Mouse (Mus musculus) forebrain, embryonic 15.5 days (tissue): ENCODE data around the gene Dusp3. TPM values are rescaled to one million over a fixed set of nuclear protein-coding genes. Genes with fewer than 3 reads are reported as not detected.
A peak's percentile ranks its signal among the peaks of the same experiment; 100 is the strongest.

Experiments
- ATAC-seq: fragments of 200-750 bp; cut with Nextera tagmentation; replicated peaks from 2 replicates; pipeline ENCODE4 v1.8.0; 2017; ENCODE audit warnings: mild to moderate bottlenecking, moderate TSS enrichment, moderate library complexity
- H3K27ac ChIP-seq: fragments of 300-500 bp; sonication (generic); replicated peaks from 2 replicates; pipeline ENCODE4 v1.5.1; 2015; ENCODE audit warnings: mild to moderate bottlenecking, inconsistent platforms
- H3K27me3 ChIP-seq: fragments of 300-500 bp; sonication (generic); 2 replicates; pipeline ENCODE4 v1.6.1; 2015; ENCODE audit warnings: inconsistent platforms
- H3K36me3 ChIP-seq: fragments of 300-500 bp; sonication (generic); 2 replicates; pipeline ENCODE4 v1.6.1; 2015; ENCODE audit warnings: mild to moderate bottlenecking, inconsistent platforms
- H3K4me1 ChIP-seq: fragments of 300-500 bp; sonication (generic); 2 replicates; pipeline ENCODE4 v1.6.1; 2015; ENCODE audit warnings: inconsistent platforms
- H3K4me2 ChIP-seq: fragments of 300-500 bp; sonication (generic); replicated peaks from 2 replicates; pipeline ENCODE4 v1.6.1; 2015; ENCODE audit warnings: mild to moderate bottlenecking, inconsistent platforms
- H3K4me3 ChIP-seq: fragments of 300-500 bp; sonication (generic); 2 replicates; pipeline ENCODE4 v1.5.1; 2015; ENCODE audit warnings: mild to moderate bottlenecking, inconsistent platforms
- H3K9ac ChIP-seq: fragments of 300-500 bp; sonication (generic); replicated peaks from 2 replicates; pipeline ENCODE4 v1.6.1; 2015; ENCODE audit warnings: mild to moderate bottlenecking, inconsistent platforms
- H3K9me3 ChIP-seq: fragments of 300-500 bp; sonication (generic); 2 replicates; pipeline ENCODE4 v1.6.1; 2016; ENCODE audit warnings: inconsistent platforms
- WGBS: fragments of 180-500 bp; shearing (Covaris S2); methylation state at CpG from one replicate; pipeline ENCODE4 v1.1.7; 2015; ENCODE audit warnings: mixed read lengths; 5-methylcytosine and 5-hydroxymethylcytosine counted together
- polyA plus RNA-seq: library from polyadenylated mRNA; unstranded; fragments of >200 nt; fragmentation: Nextera tagmentation; extraction: Ambion mirVana; gene quantifications from 2 replicates; pipeline ENCODE4 v1.2.1, GENCODE M21; 2015

Dusp3 gene
- polyA plus RNA-seq, 1 experiment from 2014 or later = 13.0 TPM

- Histone ChIP-seq H3K4me2 (peak overlapping the region; percentile 70), H3K9ac (peak overlapping the region; percentile 77), H3K9me3 (no peaks in the 10 kb centered on the region), H3K4me3 (peak overlapping the region; percentile 67), H3K27me3 (no peaks in the 10 kb centered on the region), H3K4me1 (peaks cover 38% of the 10 kb centered on the region), H3K36me3 (peaks cover 7% of the 10 kb centered on the region), H3K27ac (peak overlapping the region; percentile 91)
- 2% methylated on average over 23 of the region's 23 CpGs for WGBS
- no peak; the same call in 1 of the 2 replicates for ATAC-seq
Measured at GRCm38 (mm10) chr11:102025991-102026660, 39.3 kb upstream of the Dusp3 start.

- peak overlapping the region; percentile 67 for H3K4me3 ChIP-seq
- 0 out of 2 replicates have a peak overlapping the region, but pooled peaks have one; percentile 14 for H3K9ac ChIP-seq
- H3K9me3 ChIP-seq = no peaks in the 10 kb centered on the region
- peak overlapping the region; percentile 70 for H3K4me2 ChIP-seq
- peaks cover 34% of the 10 kb centered on the region for H3K4me1 ChIP-seq
- WGBS = 38% methylated on average over 7 of the region's 7 CpGs
- ATAC-seq = no peak
- no peak overlapping the region for H3K27ac ChIP-seq
- no peaks in the 10 kb centered on the region for H3K27me3 ChIP-seq
- peaks cover 7% of the 10 kb centered on the region for H3K36me3 ChIP-seq
Measured at GRCm38 (mm10) chr11:102025354-102025753, 38.5 kb upstream of the Dusp3 start.

DNA sequence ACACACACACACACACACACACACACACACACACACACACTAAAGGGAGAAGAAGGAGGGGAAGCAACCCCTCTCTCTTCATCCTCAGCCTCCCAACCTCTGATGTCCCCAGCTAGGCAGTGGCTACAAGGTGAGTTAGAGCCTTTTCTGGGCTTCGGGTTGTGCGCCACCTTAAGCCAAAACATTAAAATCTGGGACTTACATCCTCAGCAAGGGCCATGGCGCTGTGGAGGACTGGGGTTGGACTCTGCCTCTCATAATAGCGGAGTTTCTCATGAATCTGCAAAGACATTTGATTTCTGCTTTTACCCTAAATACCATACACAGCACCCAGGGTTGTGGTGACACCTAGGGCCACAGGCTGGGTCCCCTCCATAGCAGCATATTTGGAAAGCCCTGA is 38.1 kb upstream of the Dusp3 start:
- H3K27ac ChIP-seq = no peak overlapping the region

DNA sequence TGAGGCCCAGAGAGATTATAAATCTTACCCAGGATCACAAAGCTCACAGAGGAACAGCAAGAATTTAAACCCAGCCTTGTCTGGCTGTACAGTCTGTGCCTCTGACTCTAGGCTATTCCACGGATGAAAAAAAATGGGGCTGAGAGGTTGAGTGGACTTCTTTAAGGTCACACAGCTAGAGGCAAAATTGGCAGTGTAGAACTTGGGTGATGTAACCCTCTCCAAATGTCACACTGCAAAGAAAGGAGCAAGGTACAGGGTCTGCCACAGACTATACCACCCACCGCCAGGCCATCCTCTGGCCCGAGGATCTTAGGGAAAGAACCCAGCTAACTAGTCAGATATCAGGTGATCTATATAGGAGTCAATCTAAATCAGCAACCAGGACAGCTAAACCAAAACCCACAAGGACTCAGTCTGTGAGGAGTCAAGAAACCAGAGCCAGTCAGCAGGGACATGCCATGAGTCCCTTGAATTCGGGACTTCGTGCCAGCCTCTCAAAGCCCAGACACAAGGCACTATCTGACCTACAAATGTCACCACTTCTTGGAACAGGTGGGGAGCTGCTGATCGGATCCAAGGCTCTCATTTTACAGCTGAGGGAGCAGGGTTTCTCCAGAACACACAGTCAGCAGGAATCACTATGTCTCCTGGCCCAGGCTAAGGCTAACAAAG is 37.4 kb upstream of the Dusp3 start:
- no peak overlapping the region for H3K27ac ChIP-seq
- H3K27me3 ChIP-seq = no peaks in the 10 kb centered on the region
- H3K36me3 ChIP-seq = peaks cover 7% of the 10 kb centered on the region
- H3K9me3 ChIP-seq = no peaks in the 10 kb centered on the region
- H3K4me1 ChIP-seq = peaks cover 43% of the 10 kb centered on the region
- H3K4me2 ChIP-seq = no peak overlapping the region
- no peak overlapping the region for H3K4me3 ChIP-seq
- no peak overlapping the region for H3K9ac ChIP-seq
- WGBS = 80% methylated on average over 6 of the region's 6 CpGs
- ATAC-seq = no peak

More for the DNA sequence above, 38.1 kb upstream of the Dusp3 start:
- no peak overlapping the region for H3K4me2 ChIP-seq
- no peaks in the 10 kb centered on the region for H3K27me3 ChIP-seq
- peaks cover 7% of the 10 kb centered on the region for H3K36me3 ChIP-seq
- no peak for ATAC-seq
- no peak overlapping the region for H3K9ac ChIP-seq
- H3K4me1 ChIP-seq = peaks cover 38% of the 10 kb centered on the region
- 85% methylated on average over 4 of the region's 4 CpGs for WGBS
- H3K9me3 ChIP-seq = no peaks in the 10 kb centered on the region
- no peak overlapping the region for H3K4me3 ChIP-seq

- peaks cover 7% of the 10 kb centered on the region for H3K36me3 ChIP-seq
- no peak overlapping the region for H3K4me2 ChIP-seq
- no peak overlapping the region for H3K4me3 ChIP-seq
- no peaks in the 10 kb centered on the region for H3K27me3 ChIP-seq
- H3K9ac ChIP-seq = no peak overlapping the region
- H3K27ac ChIP-seq = no peak overlapping the region
- ATAC-seq = no peak
- peaks cover 42% of the 10 kb centered on the region for H3K4me1 ChIP-seq
- WGBS = 76% methylated on average over 13 of the region's 13 CpGs
- H3K9me3 ChIP-seq = no peaks in the 10 kb centered on the region
Measured at GRCm38 (mm10) chr11:102023406-102023805, 36.6 kb upstream of the Dusp3 start.

DNA sequence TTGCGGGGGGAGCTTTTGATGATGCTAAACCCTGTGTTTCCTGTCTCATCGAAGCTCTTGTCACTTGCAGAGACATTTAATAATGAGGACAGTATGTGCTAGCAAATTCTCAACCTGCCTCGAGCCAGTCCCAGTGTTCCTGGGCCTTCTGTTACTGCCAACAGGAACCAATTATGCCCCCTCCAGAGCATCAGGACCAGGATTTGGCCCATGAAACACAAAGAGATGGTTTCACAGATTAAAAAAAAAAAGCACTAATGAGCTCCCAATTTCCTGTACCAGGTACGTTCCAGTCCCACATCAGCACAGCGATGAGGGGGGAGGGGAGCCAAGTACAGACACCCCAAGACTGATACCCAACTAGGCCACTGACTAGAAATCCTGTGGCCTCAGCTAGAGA is 34.4 kb upstream of the Dusp3 start:
- H3K36me3 ChIP-seq = peaks cover 19% of the 10 kb centered on the region
- H3K4me3 ChIP-seq = no peak overlapping the region
- H3K9ac ChIP-seq = no peak overlapping the region
- no peak overlapping the region for H3K27ac ChIP-seq
- H3K9me3 ChIP-seq = no peaks in the 10 kb centered on the region
- WGBS = 76% methylated on average over 5 of the region's 5 CpGs
- H3K27me3 ChIP-seq = no peaks in the 10 kb centered on the region
- H3K4me2 ChIP-seq = no peak overlapping the region
- peaks cover 29% of the 10 kb centered on the region for H3K4me1 ChIP-seq
- no peak for ATAC-seq

DNA sequence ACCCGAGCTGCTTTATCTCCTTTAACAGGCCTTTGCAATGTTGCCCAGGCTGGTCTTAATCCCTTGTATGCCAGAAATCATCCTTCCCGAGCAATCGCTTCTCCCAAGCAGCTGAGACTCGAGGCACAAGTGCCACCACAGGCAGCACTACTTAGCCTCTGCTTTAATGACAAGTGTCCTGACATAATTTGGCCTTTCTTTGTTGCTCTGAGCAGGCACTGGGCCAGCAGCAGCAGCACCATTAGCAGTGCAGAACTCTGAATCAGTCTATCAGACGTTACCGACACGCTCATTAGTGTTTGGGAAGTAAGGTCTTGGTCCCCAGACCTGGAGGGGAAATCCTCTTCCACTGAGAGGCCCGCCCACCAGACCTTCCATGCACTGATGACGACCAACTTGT is 32.9 kb upstream of the Dusp3 start:
- Histone ChIP-seq H3K4me1 (peaks cover 15% of the 10 kb centered on the region), H3K27ac (0 out of 2 replicates have a peak overlapping the region, but pooled peaks have one; percentile 7), H3K4me2 (no peak overlapping the region), H3K4me3 (no peak overlapping the region), H3K27me3 (no peaks in the 10 kb centered on the region), H3K9me3 (no peaks in the 10 kb centered on the region), H3K36me3 (peaks cover 19% of the 10 kb centered on the region), H3K9ac (no peak overlapping the region)
- WGBS = 31% methylated on average over 9 of the region's 9 CpGs
- no peak for ATAC-seq

- Histone ChIP-seq H3K4me1 (peaks cover 9% of the 10 kb centered on the region), H3K9me3 (no peaks in the 10 kb centered on the region), H3K36me3 (peaks cover 25% of the 10 kb centered on the region), H3K27me3 (no peaks in the 10 kb centered on the region), H3K9ac (no peak overlapping the region), H3K4me2 (no peak overlapping the region), H3K27ac (no peak overlapping the region), H3K4me3 (no peak overlapping the region)
- ATAC-seq = no peak
- WGBS = 89% methylated on average over 1 of the region's 1 CpGs
Measured at GRCm38 (mm10) chr11:102016136-102016535, 29.3 kb upstream of the Dusp3 start.

DNA sequence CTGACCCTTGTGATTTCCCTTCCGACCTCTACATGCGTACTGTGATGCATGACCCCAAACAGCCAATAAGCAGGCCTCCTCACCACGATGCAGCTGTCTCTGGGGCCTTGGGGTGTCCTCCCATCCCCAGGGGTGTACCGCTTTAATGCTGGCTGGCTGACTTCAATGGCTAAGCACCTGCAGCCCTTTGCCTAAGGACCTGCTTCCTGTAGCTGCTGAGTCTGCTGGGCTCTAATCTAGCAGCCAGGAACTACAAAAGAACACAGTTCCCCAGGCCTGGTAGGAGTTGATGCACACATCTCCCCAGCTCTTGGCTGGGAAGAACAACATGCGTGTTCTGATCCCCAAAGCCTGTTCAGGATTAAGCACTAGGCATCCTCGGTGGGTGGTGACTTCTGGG is 28.7 kb upstream of the Dusp3 start:
- H3K9ac ChIP-seq = no peak overlapping the region
- no peaks in the 10 kb centered on the region for H3K9me3 ChIP-seq
- ATAC-seq = no peak
- no peaks in the 10 kb centered on the region for H3K27me3 ChIP-seq
- 65% methylated on average over 6 of the region's 6 CpGs for WGBS
- H3K4me3 ChIP-seq = no peak overlapping the region
- H3K36me3 ChIP-seq = peaks cover 25% of the 10 kb centered on the region
- no peak overlapping the region for H3K4me2 ChIP-seq
- H3K27ac ChIP-seq = no peak overlapping the region
- H3K4me1 ChIP-seq = peaks cover 15% of the 10 kb centered on the region

DNA sequence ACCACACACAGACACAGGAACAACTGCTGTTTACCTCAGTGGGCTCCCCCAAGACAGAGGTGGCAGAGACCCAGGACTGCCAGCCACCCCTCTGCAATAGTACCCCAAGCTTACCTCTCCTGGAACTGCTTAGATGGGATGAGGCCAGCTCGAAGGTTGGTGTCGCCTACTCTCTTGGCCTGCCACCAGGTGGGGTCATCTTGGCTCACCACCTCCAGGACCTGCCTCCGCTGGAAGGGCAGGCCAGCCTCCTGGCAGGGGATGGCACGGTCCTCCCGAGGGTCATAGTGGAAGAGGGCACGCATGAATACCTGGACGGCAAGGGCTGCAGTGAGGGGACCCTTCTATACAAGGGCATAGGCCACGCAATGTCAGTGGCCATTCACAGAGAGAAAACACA is 26.4 kb upstream of the Dusp3 start:
- Histone ChIP-seq H3K9ac (no peak overlapping the region), H3K27me3 (no peaks in the 10 kb centered on the region), H3K36me3 (peaks cover 35% of the 10 kb centered on the region), H3K9me3 (no peaks in the 10 kb centered on the region), H3K4me3 (no peak overlapping the region), H3K4me1 (peaks cover 17% of the 10 kb centered on the region), H3K27ac (no peak overlapping the region), H3K4me2 (no peak overlapping the region)
- no peak for ATAC-seq
- WGBS = 89% methylated on average over 8 of the region's 8 CpGs

DNA sequence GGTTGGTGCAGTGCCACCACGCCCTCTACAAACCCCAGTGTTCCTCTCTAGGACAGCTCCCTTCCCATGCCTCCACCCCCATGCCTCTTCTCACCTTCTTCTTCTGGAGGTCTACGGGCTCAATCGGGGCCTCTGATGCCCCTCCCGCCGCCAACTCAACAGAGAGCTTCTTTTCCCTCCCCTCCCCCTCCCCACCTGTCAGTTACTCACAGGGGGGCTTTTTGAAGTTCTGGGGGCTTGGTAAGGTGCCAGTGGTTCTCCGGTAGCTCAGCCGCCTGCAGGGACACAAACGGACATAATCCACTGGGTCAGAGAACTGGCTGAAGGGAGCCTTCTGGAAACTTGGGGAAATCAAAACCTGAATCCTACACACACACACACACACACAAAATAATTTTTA is 24.7 kb upstream of the Dusp3 start:
- Histone ChIP-seq H3K9me3 (no peaks in the 10 kb centered on the region), H3K27me3 (no peaks in the 10 kb centered on the region), H3K4me2 (no peak overlapping the region), H3K4me1 (peaks cover 20% of the 10 kb centered on the region), H3K27ac (no peak overlapping the region), H3K4me3 (no peak overlapping the region), H3K36me3 (peaks cover 35% of the 10 kb centered on the region), H3K9ac (no peak overlapping the region)
- no peak for ATAC-seq
- 62% methylated on average over 8 of the region's 8 CpGs for WGBS

DNA sequence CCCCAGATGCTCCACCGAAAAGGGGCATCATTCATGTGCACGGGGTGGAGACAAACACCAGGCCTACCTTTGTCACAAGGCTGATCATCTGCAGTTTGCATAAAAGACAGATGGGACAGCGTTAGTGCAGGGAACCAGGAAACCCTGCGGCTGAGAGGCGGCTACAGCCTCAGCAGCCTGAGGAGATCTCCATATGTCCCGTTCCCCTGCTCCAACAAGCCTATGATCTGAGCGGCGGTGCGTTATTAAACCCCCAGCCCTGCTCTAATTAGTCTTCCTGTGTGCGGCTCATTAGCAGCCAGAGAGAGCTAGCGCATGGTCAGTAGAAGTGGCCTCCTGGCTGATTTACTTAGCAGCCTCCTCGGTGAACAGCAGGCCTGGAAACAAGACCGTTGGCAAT is 23.3 kb upstream of the Dusp3 start:
- 16% methylated on average over 13 of the region's 13 CpGs for WGBS
- Histone ChIP-seq H3K27ac (peak overlapping the region; percentile 90), H3K27me3 (no peaks in the 10 kb centered on the region), H3K4me2 (no peak overlapping the region), H3K9me3 (no peaks in the 10 kb centered on the region), H3K4me3 (no peak overlapping the region), H3K9ac (0 out of 2 replicates have a peak overlapping the region, but pooled peaks have one; percentile 13), H3K4me1 (peaks cover 24% of the 10 kb centered on the region), H3K36me3 (peaks cover 33% of the 10 kb centered on the region)
- peak; percentile 82 for ATAC-seq
